ENCODE assay signal across 19 mouse cellular contexts in the genomic region with DNA sequence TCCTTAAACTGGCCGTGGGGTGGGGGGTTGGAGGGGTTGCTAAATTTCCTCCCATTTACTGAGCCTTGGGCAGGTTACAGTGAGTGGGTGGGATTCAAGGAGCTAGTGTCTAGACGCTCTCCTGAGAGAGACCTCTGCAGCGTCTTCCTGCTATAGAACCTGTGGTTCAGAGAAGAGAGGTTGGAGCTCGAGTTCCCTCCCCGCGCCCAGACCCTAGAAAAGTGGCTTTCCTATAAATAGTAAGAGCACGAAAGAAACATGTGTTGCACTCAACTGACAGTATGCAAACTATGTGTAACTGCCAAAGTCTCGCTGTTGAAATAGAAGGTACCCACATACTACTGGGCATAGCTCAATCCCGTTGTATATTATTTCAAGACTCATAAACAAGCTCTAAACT. TPM values are rescaled to one million over a fixed set of nuclear protein-coding genes. Genes with fewer than 3 reads are reported as not detected.
DNase-seq lines count a peak whose midpoint lies in the region; ATAC-seq and TF ChIP-seq lines count a peak whose summit lies in the region.
"Had no signal": no experiment of that assay in that cellular context is flagged by ENCODE, and none has a peak within 500 bp of the region (broad histone marks: within the 10 kb centered on the region; RNA-seq: fewer than 3 reads in every experiment).

No protein-coding gene starts in this region.

- H3K4me3 ChIP-seq in gastrocnemius, adult 2 months, result no peak overlapping the region
- no peak overlapping the region for H3K4me3 ChIP-seq in left cerebral cortex, adult 2 months
- H3K4me3 ChIP-seq: embryonic facial prominence, embryonic 13.5 days; hindbrain, embryonic 15.5 days; limb, embryonic 12.5 days; megakaryocyte, embryonic 14.5 days; neural tube, embryonic 15.5 days had no signal

- TF ChIP-seq CTCF in gastrocnemius, adult 2 months (IDR thresholded peaks at IDR 0.05), result no peak
- no peak for TF ChIP-seq CTCF in left cerebral cortex, adult 2 months (IDR thresholded peaks at IDR 0.05)

- peak overlapping the region; percentile 56; the same call in 1 of the 2 replicates for H3K27ac ChIP-seq in gastrocnemius, adult 2 months
- peak overlapping the region; percentile 17; the same call in 1 of the 2 replicates for H3K27ac ChIP-seq in left cerebral cortex, adult 2 months
- H3K27ac ChIP-seq: embryonic facial prominence, embryonic 13.5 days; hindbrain, embryonic 15.5 days; limb, embryonic 12.5 days; neural tube, embryonic 15.5 days had no signal

- ATAC-seq in hematopoietic stem cell, adult 5-6 weeks (replicated peaks in 1 of 2; ENCODE audit: insufficient read depth in 1 of 2, low FRiP score in 2 of 2, low TSS enrichment in 1 of 2, low read depth in 1 of 2, poor library complexity in 2 of 2, severe bottlenecking in 2 of 2), result peak; percentile 20 to 37; a peak in 2 of 4 replicates

- intact Hi-C loops in gastrocnemius, adult 2 months (cut with DNase I), result no loop called here
- intact Hi-C loops in left cerebral cortex, adult 2 months (cut with DNase I), result loop anchor here (5.0 kb wide), 1 partner anchor 74 kb away; no protein-coding TSS in a partner anchor
- intact Hi-C loops in left cerebral cortex, postnatal 36 days (cut with DNase I), result no loop called here

- no peak for DNase-seq in gastrocnemius, adult 2 months
- no peak for DNase-seq in gastrocnemius, postnatal 25 days
- no peak for DNase-seq in left cerebral cortex, adult 2 months (ENCODE audit: extremely low spot score in 1 of 2, low spot score in 2 of 2)
- no peak for DNase-seq in left cerebral cortex, postnatal 36 days (ENCODE audit: low spot score in 2 of 2)
- DNase-seq in thymus, postnatal 25 days, result peak; percentile 63
- DNase-seq in embryo, embryonic 10.5 days (ENCODE audit: low spot score), result no peak
- no peak for DNase-seq in right cerebral cortex, adult 18-20 months
- DNase-seq: adrenal gland, postnatal 10 days; cerebellum, postnatal 25 days; kidney, adult 8-10 months; kidney, postnatal 4 days; lung, embryonic 14.5 days; retina, postnatal 1 day had no signal

RNA-seq across cellular contexts. Expression of a gene that starts 49.7 kb away (rescaled TPM):
- total RNA-seq in gastrocnemius, adult 2 months (2021), result 10 to 100 TPM; 14.6 to 23.5 TPM
- total RNA-seq in gastrocnemius, postnatal 25 days (2021), result 10 to 100 TPM; 14.6 to 15.2 TPM
- 10 to 100 TPM; 62.7 to 81.6 TPM for total RNA-seq in left cerebral cortex, adult 2 months (2021)
- total RNA-seq in left cerebral cortex, postnatal 36 days (2021), result 10 to 100 TPM; 48.6 to 80.3 TPM
- 73.7 and 73.9 TPM in 2 replicates for total RNA-seq in hematopoietic stem cell, adult 5-6 weeks (2017)
